Mouse (Mus musculus) mouse trophoblast stem cell (cell line): ENCODE measurements around the gene Cd151.

Source experiments
- in situ Hi-C, 2 experiments: fragments of 300-500 bp; cut with MseI, MboI; formaldehyde crosslinking; loops; 2 replicates in 1 of 2; 3 replicates in 1 of 2; pipeline ENCODE4 v1.15.1; 2025

The Cd151 gene

DNA sequence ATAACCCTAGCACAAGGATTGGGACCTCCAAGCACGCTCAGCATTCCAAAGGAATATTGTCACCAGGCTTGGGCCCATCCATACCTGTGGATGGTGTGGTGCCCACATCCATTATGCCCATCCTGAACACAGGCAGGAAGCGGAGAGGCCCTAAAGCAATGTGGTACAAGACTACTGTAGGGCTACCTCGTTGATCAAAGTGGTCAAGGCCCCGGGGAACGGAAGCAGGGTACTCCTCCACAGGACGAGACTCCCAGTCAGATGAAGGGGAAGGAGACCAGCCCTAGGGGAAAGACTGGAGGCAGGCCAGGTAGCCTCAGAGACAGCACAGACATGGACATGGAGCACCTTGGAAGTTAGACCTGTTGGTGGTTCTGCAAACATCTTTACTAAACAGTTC, 5.6 kb downstream of the Cd151 start:
- in situ Hi-C loops = no loop called here

DNA sequence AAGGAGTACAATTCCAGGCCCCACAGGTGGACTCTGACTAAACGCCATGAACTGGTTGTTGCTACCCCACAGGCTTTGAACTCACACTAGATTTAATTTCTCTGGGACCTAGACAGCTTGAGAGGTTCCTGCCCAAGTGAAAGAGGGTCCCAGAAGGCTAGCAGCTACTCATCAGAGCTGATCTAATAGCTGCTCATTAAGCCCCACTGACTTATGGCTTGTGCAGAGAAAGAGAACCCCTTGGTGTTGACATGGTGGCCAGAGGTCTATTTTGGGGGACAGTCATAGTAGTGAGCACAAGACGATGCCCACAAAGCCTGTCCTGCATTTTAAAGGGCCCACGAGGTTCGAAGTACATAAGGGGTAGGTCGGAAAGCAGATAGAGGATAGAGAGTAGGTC, 7.0 kb downstream of the Cd151 start:
- in situ Hi-C loops = no loop called here

DNA sequence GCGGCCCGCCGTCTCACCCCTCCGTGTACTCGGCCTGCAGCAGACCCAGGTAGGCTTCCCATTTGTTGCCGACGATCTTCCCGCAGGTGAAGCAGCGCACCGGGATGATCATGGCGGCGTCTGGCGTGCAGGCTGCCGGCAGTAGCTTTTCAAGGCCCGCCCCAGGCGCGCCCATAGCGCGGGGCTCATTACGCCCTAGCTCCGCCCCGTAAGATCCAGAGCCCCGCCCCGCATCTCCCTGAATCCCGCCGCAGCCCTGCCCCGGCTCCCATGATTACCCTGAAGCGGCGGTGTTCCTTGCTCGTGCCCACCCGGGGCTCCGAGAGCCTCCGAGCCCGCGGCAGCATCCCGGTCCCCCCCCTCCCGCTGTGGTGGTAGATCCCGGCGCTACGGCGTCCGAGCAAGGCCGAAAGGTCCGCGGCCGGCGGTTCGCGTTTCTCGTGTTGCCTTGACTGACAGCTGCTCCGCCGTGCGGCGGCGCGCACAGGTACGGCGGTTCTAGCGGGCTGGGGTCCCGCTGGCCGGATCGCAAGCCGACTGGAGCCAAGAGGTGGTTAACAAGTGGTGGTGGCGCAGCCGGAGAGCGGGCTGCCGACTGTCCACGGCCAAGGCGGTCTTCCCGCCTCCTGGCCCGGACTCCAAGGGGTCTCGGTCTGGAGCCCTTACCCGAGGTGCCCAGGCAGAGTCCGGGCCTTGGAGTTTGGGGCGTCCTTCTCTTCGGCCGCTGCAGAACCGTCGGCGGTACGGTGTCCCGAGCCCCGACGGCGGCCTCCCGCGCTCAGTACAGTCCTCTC, 8.0 kb downstream of the Cd151 start, which contains the start of the genes Polr2l and Tspan4:
Gene Polr2l, minus strand, starts transcription at position 122 of the 794 bp plus-strand sequence.
Gene Tspan4, plus strand, starts transcription at position 230 of the 794 bp plus-strand sequence.
- in situ Hi-C loops = no loop called here

DNA sequence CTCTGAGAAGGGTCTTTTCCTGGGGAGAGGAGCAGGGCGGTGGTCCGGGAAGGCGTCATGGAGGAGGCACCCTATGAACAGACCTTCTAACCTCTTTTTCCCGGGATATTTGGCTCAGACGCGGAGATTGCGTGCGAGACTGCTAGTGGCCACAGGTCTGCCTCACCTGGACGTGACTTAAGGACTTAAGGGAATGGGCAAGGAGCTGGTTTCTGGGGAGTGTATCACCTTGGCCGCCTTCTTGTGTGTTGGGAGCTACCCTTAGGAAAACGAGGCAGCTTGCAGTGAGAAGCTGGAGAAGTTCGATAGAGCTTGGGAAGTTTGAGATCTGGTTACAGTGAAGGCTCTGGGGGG, 8.6 kb downstream of the Cd151 start:
- in situ Hi-C loops = no loop called here

DNA sequence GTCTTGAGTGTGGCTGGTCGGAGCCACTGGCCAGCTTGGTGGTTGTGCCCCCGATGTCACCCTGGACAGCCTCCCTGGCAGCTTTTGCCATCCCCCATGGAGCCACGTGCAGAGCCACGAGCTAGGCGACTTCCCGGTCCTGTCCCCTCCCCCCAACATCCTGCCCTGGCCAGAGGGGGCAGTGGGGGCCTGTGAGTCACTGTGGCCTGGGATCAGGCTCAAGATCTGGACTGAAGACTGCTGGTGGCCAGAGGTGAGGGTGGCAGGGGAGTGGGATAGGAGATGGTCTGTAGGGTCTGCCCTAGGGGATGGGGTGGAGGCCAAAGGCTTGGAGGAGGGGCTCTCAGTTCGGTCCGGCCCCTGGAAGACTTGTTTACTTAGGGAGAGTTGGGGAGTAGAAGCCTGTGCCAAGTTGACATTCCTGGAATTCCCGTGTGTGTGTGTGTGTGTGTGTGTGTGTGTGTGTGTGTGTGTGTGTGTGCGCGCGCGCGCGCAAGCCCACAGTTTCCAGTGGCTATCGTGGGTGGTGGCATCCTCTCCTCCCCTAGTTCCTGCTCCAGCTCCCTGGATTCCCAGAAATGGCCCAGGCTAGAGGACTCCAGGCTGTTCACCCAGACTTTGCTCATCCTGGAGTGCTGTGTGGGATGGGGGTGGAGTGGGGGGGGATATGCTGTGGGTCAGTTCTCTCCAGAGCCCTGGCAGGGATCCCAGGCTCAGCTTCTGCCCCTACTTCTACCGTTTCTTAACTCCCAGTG, 9.2 kb downstream of the Cd151 start:
- in situ Hi-C loops = no loop called here

DNA sequence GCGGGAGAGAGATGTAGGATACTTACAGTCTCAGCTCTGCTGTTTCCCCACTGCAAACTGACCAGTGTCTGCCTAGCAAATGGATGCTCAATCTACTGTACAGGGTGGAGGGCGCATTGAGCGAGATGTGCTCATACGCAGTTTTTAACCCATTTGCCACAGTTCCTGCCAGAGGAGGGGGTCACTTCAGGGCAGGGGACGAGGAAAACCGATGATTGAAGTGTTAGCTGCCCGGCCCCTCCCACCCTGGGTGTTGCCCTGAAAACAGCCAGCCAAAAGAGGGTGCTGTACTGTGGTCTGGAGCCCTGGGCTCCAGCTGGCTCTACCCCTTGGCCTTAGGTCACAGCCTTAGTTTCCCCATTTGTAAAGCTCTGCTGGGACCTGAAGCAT, 9.8 kb downstream of the Cd151 start:
- in situ Hi-C loops = no loop called here

DNA sequence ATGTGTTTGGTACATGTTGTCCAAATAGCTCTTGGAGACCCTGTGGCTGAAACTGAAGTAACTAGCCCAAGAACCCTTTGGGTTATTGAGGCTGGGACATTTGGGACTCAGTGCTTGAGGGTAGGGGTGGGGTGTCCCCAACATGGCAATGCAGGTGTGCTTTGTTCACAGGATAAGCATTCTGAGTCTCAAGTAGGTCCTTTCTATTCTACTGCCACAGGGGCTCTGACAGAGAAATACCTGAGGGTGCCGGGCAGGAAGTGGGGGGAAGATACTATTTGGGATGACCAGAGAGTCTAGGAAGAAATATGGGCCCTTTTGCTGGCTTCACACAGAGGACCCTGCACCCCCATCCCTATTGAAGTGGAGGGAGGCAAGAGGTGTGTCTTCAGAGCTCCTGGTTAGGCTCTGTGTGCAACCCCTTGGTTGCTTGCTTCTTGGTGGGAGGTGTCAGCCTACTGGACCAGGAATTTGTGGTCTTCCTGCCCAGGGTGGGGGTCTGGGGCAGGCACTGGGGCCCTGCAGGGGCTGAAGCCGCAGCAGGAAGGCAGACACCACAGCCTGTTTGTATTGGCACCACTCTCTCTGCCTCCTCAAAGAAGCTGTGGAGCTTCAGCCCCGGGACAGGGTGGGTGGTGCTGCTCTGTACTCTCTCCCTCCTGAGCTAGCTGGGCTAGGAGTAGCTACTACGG, 10.5 kb downstream of the Cd151 start:
- in situ Hi-C loops = no loop called here

DNA sequence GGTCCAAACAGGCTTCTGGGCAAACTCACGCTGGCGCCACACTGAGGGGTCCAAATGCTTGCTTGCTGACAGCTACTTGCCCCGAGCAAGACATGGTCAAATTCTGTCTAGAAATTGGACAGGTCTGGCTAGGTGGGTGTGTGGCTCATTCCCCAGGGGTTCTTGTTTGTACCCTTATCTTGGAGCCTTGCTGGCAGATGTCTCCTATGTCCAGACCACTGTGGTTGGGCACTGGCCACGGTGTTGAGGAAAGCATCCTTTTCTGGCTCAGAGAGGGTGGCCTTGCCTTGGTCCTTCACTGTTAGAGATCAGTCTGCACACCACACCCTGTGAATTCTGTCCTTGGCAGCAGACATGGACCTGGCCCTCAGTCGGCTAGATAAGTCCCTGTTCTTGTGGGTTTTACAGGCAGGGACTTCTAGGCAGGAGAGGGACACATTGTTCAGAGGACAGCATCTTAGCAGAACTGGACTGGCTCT, 11.1 kb downstream of the Cd151 start:
- in situ Hi-C loops = no loop called here

DNA sequence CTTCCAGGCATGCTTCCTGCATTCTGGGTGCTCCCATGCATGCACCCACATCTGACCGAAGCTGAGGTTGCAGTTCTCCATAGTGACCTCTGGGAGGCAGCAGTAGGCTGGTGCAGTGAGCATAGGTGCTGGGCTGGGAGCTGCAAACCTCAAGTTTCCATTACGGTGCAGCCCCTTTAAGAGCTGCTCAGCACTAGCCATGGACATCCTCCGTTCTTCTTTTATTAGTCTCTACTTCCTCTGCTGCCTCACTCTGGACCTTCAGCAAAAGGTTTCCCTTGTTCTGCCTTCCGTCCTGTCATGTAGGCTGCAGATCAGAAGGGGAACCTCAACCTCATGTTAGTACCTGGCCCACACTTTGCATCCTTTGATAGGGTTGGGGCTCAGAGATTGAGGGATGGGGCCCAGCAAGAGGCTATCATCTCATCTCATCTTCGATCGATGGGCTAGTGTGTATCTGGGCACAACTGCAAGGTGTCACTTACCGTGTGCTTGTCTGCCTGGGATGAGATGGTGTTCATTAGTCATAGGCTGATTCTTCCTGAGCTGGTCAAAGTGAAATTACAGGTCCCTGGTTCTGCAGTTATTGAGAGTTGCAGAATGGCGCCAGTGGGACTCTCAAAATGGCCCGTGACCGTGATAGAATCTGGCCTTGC, 13.8 kb downstream of the Cd151 start:
- in situ Hi-C loops = no loop called here

DNA sequence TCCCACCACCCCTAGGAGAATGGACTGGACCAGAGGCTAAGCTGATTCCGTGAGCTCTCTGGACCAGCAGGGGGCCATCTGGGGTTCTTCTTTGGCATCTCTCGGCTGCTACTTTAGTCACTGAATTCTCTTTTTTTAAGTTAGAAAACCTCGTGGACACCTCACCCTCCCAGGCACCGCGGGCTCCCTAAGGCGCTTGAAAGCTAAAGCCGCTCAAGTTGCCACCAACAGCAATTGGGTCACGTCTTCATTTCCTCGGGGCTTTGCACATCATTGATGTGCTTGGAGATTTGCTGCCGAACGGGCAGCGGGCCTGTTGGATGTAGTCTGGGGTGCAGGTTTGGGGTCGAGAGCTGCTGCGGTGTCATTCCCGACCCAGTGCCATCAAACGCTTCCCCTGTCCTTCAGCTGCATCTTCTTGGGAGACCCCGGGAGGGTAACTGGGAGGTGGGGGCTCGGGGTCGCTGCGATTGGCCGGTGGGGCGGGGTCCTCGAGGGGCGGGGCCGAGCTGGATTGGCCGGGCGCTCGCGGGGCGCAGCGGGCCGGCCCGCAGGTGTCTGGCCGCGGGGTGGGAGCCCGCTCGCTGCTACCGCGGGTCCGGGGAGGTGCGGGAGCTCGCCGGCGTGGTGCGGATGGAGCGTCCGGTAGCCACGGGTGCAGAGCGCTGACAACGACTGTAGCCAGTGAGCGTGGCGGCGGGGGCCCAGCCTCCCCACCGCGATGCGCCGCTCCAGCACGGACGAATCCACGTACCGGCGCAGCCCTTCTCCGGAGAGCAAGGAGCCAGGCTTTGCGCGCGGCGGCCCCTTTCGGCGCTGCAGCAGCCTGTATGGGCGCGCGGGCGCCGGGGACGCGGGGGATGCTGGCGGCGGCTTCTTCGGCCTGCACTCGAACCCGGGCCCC, 14.6 kb downstream of the Cd151 start:
- in situ Hi-C loops = no loop called here

DNA sequence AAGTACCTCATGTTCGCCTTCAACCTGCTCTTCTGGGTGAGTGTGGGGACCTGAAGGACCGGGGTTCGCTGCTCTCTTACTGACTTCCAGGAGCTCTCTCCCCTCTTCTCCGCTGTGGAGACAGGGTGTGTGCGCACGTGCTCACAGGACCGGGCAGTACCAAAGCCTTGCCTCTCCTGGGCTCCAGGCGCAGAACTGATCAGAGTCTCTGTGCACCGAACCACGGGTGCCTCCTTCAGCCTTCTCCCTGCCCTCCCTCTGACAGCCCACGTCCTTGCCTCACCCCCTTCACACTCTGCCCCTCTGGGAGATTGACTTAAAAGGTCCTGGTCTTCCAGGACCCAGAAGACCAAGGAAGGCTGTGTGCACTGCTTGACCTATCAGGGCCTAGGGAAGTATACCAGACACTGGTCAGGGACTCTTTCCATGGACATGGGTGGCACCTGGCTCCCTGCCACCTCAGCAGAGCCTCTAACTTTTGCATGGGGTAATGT, 15.4 kb downstream of the Cd151 start:
- in situ Hi-C loops = no loop called here

DNA sequence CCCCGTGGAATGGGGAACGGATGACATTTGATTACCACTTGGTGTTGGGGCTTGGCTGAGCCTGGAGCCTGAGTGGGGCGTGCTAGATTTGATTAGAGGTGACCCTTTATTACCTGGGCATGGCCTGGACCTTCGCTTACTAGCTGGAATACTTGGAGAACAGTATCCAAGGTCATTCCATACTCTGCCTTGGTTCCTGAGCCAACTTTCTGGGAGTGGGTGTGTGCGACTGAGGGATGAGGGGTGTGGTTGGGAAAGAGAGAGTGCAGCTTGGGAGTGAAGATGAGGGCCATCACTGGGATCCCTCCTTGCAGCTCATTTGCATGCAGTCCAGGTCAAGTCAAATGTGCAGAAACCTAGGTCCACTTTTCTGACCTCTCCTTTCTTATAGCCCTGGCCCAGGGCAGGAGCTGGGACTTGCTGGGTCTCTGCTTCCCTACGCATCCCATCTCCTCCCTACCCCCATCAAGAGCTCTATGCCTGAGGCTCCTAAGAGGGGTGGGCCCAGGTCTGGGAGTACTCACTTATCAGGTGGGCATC, 16.0 kb downstream of the Cd151 start:
- in situ Hi-C loops = no loop called here

DNA sequence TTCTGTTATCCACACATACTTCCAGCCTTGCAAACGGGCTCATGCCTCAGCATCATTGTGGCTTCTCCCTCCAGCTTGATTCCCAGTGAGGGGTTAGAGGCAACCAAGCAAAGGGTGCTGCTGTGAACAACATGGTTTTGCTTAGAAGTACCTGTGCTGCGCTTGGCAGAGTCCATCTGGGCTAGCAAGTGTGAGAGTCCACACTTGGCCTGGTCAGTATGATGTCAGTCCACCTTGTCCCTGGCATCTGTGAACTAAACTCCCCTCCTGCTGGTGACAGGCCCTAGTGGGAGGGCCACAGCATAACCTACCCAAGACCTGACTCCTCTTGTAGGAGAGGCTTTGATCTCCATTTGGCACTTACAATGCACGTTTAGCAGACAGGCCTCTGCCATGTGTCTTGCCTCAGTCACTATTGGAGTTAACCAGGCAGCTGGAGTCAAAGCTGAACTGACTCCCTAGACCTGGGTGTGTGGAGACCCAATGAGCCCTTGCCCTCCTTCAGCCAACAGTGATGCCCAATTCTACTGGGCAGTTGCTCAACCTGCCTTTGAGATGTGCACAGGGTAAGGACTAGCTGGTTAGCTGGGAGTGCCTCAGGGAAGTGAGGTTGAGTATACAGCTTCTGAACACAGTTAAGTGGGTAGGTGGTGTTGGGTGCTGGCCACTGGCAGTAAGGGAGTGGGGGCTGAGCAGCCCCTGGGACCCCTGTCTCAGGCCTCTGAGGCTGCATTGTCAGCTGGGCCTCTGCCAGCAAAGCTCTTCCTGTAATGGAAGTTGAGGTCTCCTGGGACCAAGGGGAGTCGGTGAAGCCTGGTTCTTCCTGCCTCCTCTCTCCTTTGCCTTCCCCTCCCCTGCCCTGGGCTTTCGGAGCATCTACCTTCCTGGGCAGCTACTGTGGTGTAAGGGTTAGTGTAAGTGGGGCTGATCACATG, 17.3 kb downstream of the Cd151 start:
- in situ Hi-C loops = no loop called here

DNA sequence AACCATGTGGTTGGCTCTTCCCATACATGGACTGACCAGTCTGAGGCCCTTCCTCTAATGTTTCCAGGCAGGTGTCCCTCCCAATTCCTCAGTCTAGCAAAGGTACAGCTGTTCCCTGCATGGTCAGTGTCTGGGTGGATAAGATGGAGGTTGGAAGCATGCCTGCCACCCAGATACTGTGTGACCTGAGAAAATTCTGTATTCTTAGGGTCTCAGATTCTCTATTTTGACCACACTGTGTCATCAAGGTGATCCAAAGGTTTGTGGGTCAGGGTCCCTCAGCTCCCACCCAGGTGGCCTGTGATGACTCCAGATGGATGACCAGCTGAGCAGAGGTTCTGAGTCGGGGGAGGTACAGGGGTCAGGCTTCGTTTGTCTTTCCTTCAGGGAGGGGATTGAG, 18.0 kb downstream of the Cd151 start:
- in situ Hi-C loops = no loop called here

DNA sequence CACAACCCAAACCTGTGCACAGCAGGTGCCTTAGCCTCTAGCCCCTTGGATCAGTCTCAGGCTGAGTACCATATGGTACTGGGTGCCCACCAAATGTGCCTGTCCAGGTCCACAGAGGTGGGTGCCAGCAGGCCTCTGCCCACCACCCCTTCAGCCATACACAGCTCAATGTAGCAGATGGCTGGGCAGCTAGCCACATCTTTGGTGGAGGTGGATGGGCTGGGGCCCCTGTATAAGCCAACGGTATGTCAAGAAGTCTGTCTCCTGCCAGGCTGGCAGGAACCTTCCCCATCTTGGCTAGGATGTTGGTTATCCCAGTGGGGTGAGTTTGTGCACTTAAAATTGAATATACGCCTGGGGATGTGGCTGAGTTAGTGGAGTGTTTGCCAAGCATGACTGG, 18.4 kb downstream of the Cd151 start:
- in situ Hi-C loops = no loop called here

DNA sequence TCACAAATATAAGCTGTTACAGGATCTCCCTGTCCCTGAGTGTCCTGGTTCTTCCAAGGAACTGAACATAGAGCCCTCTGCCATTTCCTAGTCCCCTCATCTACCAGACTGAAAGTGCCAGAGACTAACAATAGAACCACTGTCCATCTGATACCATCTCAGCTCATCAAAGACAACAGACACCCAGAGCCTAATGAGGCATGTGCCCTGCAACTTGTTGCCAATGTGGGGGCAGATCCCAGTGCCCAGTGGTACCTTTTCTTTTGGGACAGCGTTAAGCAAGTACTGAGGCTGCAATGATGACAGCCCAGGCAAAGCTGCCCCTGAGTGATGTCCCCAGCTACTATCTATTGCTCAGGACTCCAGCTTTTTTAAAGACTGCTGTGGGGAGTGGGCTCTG, 19.0 kb downstream of the Cd151 start:
- in situ Hi-C loops = no loop called here

DNA sequence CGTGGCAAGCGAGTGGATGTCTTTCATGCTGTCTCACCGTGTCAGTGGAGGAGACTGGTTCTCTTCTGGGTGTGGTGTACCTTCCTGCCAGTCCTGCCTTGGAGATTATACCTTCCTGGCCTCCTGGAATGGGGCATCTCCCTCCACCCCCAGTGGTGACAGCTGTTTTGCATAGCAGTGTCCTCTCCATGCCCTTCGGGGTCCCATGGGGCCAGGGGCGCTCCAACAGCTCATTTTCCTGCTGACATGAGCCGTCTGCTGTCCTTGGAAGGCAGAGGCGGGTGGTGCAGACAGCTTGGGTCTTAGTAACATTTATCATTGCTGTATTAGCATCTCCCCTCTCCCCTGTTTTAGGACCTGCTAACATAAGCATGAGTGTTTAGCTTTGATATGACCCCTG, 19.9 kb downstream of the Cd151 start:
- in situ Hi-C loops = no loop called here

DNA sequence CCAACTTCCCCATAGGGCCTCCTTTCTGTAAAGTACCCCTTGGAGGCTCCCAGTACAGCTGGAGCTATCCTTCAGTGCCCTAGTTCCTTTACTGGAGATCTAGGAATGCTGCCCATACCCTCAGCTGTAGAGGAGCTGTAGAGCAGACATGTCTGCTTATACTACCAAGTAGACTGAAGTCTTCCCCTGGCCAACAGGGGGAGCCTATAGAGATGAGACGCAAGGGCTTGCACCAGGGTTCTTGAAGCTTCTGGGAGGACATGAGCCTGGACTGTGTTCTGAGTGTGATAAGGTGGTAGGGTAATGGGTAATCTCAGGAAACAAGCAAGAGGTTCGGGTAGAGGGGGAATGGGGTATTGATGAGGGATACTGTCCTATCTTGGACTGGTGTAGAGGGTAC, 24.0 kb downstream of the Cd151 start:
- in situ Hi-C loops = no loop called here

DNA sequence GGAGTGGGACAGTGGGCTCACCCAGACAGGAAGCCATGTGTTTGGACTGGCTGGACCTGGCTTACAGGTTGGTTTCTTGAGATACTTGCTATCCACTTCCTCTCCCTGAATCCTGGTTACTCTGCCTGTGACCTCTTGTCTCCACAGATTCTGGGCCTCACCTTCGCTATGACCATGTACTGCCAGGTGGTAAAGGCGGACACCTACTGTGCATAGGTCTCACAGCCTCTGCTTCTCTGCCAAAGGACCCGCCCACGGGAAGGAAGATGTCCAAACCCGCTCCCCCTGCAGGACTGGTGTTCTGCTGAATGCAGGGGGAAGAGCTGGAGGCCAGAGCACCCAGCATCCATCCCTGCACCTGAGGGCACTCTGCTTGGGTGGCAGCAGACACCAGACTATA, 25.5 kb downstream of the Cd151 start:
- in situ Hi-C loops = no loop called here
